Mouse (Mus musculus) C2C12 (cell line): ENCODE data around the gene Olfr1111. TPM values are rescaled to one million over a fixed set of nuclear protein-coding genes. Genes with fewer than 3 reads are reported as not detected.
"Not testable (repeated sequence)": the region's sequence is repeated elsewhere in the genome, so short reads cannot be mapped to it uniquely, and the experiment has no call there.

Source experiments
- H3K27me3 ChIP-seq: one replicate; pipeline ENCODE4 v1.6.1; 2011; ENCODE audit not compliant: control insufficient read depth, insufficient read depth, insufficient read length
- H3K36me3 ChIP-seq: one replicate; pipeline ENCODE4 v1.6.1; 2011; ENCODE audit not compliant: control insufficient read depth, insufficient read depth
- H3K4me3 ChIP-seq: one replicate; pipeline ENCODE4 v1.5.1; 2011; ENCODE audit warnings: mild to moderate bottlenecking, control low read depth; ENCODE audit not compliant: poor library complexity, insufficient read depth, severe bottlenecking
- H3K79me2 ChIP-seq: one replicate; pipeline ENCODE4 v1.6.1; 2011; ENCODE audit not compliant: control insufficient read depth, insufficient read depth
- H3K79me3 ChIP-seq: one replicate; pipeline ENCODE4 v1.6.1; 2011; ENCODE audit warnings: low read depth, control low read depth
- H3ac ChIP-seq: one replicate; pipeline ENCODE3; 2011; ENCODE audit warnings: low read depth; ENCODE audit not compliant: control insufficient read depth, insufficient read length
- CEBPB ChIP-seq: IDR thresholded peaks from one replicate; pipeline ENCODE4 v1.6.1; 2011; ENCODE audit warnings: low read depth, mild to moderate bottlenecking, control low read depth, moderate library complexity
- CTCF ChIP-seq: IDR thresholded peaks from one replicate; pipeline ENCODE4 v1.5.1; 2011; ENCODE audit not compliant: control insufficient read depth, insufficient read depth, insufficient read length
- FOSL1 ChIP-seq: IDR thresholded peaks from one replicate; pipeline ENCODE4 v1.8.0; 2011; ENCODE audit warnings: mild to moderate bottlenecking, low read length; ENCODE audit not compliant: poor library complexity, insufficient read depth, severe bottlenecking
- MAX ChIP-seq: IDR thresholded peaks from one replicate; pipeline ENCODE4 v1.6.1; 2011; ENCODE audit warnings: mild to moderate bottlenecking, control low read depth
- MYOD1 ChIP-seq: IDR thresholded peaks from one replicate; pipeline ENCODE4 v1.6.1; 2011; ENCODE audit warnings: low read depth; ENCODE audit not compliant: control insufficient read depth, insufficient read length
- MYOG ChIP-seq: IDR thresholded peaks from one replicate; pipeline ENCODE4 v1.6.1; 2011; ENCODE audit not compliant: control insufficient read depth, insufficient read length; ENCODE audit errors: extremely low read depth
- USF1 ChIP-seq: IDR thresholded peaks from one replicate; pipeline ENCODE4 v1.6.1; 2011; ENCODE audit warnings: low read depth, mild to moderate bottlenecking, control low read depth, moderate library complexity
- long read RNA-seq, 2 experiments: library from polyadenylated mRNA; unstranded; transcript quantifications; one replicate each; pipeline ENCODE4 v2.0.0; 2019 to 2020
- polyA plus RNA-seq: library from polyadenylated mRNA; unstranded; fragments of >200 nt; fragmentation: generic; extraction: Trizol; gene quantifications from one replicate; pipeline ENCODE4 v1.2.1, GENCODE M21; 2012; ENCODE audit warnings: missing spikeins

The Olfr1111 gene
- polyA plus RNA-seq: not detected
- long read RNA-seq, experiment 1: 0 reads
- long read RNA-seq, experiment 2: 0 reads

DNA sequence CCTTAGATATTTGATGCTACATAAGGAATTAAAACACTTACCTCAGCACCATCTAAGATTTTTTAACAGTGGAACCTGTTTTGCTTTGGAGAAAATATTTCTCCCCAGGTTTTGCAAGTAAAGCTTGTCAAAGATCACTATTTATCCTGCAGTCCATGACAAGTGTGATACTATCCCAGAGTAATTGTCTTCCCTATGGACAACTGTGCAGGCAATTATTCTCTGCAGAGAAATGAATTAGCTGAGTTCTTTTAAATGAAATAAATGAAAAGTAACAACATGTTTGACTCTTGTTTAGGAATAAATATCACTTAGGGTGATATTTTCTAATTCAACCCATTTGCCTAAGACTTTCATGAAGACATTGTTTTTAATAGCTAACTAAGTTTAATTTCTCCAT lies at the start of gene Olfr1111:
Gene Olfr1111 (minus strand): TSS at position 101 of the 400 bp plus-strand sequence.
- Histone ChIP-seq H3ac (no peak within 1 kb of the TSS), H3K4me3 (no peak within 1 kb of the TSS), H3K79me3 (no peaks in the 10 kb centered on the region), H3K79me2 (no peaks in the 10 kb centered on the region), H3K36me3 (no peaks in the 10 kb centered on the region), H3K27me3 (no peaks in the 10 kb centered on the region)
- no peak for TF ChIP-seq CEBPB
- no peak for TF ChIP-seq MAX
- TF ChIP-seq CTCF: no peak
- no peak for TF ChIP-seq FOSL1
- no peak for TF ChIP-seq USF1
- no peak for TF ChIP-seq MYOG
- no peak for TF ChIP-seq MYOD1

DNA sequence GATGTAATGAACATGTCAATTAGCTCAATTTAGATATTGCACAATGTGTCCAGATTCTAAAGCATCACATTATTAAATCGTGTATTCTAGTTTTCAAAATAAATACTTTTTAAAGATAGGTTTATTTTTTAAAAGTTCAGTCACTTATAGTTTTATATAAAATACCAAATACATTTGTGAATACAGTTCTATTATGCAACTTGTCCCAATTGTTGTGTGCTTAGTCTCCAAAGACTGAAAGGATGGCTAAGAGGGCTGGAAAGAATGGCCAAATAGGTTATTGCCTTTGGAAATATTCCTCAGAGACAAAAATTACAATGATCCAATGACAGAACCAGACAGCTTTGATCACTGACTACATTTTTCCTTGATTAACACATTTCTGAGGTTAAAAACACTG lies 35.1 kb upstream of the Olfr1111 start, which contains the start of gene Olfr1112:
Gene Olfr1112 (plus strand): TSS at position 301 of the 400 bp plus-strand sequence.
- TF ChIP-seq FOSL1: no peak
- no peak for TF ChIP-seq MYOD1
- TF ChIP-seq CTCF: no peak
- TF ChIP-seq USF1: no peak
- no peak for TF ChIP-seq MAX
- TF ChIP-seq MYOG: no peak
- no peak for TF ChIP-seq CEBPB
- H3K79me2 ChIP-seq: no peaks in the 10 kb centered on the region
- H3K27me3 ChIP-seq: no peaks in the 10 kb centered on the region
- no peak within 1 kb of the TSS for H3ac ChIP-seq
- H3K4me3 ChIP-seq: no peak within 1 kb of the TSS
- H3K36me3 ChIP-seq: no peaks in the 10 kb centered on the region
- no peaks in the 10 kb centered on the region for H3K79me3 ChIP-seq

DNA sequence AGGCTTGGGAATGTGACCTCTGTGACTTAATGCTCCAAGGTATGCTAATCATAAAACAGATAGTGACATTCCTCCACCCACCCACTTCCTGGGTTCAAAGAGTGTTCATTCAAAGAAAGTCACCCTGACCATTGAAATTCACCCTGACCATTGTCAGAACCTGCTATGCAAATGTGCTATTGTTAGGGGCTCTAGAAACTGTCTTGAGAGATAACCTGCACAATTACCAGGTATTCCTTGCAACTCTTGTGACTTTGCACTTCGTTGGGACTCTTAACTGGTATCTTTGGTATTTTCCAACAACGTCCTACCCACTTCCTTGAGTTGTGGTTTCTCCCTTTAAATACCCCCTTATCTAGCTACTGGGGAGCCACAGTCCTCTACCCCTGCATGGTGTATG lies 15.3 kb upstream of the Olfr1111 start:
- not testable (repeated sequence) for H3K79me3 ChIP-seq, H3ac ChIP-seq, H3K27me3 ChIP-seq, H3K4me3 ChIP-seq, H3K79me2 ChIP-seq, H3K36me3 ChIP-seq

DNA sequence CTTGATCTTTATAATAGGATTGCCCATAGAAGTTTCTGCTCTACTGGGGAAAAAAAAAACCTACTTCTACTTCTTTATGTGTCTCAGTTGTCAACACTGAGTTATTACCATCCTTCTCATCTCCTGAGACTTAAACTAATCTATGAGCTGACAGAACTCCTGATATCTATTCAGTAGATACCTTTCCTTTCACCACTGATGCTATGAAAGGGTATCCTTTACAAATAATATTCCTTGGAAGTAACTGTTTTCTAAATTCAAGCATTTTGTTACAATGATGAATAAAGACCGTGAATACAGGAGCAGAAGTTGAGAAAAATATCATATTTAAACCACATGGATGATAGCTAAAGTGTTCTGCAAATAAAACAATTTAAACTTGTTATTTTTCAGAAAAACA lies 12.2 kb downstream of the Olfr1111 start, which contains the start of gene Olfr1110:
Gene Olfr1110 (minus strand): TSS at position 101 of the 400 bp plus-strand sequence.
- no peaks in the 10 kb centered on the region for H3K27me3 ChIP-seq
- TF ChIP-seq MYOG (no peak), CTCF (no peak), MYOD1 (no peak), MAX (no peak), CEBPB (no peak), USF1 (no peak), FOSL1 (no peak)
- no peaks in the 10 kb centered on the region for H3K36me3 ChIP-seq
- no peaks in the 10 kb centered on the region for H3K79me2 ChIP-seq
- H3K79me3 ChIP-seq: no peaks in the 10 kb centered on the region
- no peak within 1 kb of the TSS for H3ac ChIP-seq
- H3K4me3 ChIP-seq: no peak within 1 kb of the TSS

DNA sequence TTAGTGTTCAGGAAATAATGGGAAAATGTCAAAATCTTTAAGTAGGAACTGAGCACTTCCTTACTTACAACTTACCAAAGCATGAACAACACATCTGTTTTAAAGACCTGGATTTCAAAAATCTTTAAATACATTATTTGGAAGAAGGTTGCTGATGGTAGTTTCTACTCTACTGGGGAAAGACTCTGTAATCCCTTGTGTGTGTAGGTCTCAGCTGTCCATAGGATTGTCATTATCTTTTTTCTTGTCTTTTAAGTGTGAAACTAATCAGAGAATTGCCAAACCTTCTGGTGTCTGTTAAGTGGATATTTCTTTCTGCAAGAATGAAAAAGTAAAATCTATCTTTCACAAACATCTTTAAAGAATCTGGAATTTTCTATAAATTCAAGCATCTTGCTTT lies 38.0 kb downstream of the Olfr1111 start, which contains the start of gene Olfr259:
Gene Olfr259 (minus strand): TSS at position 101 of the 400 bp plus-strand sequence.
- Histone ChIP-seq H3K36me3 (no peaks in the 10 kb centered on the region), H3K79me3 (no peaks in the 10 kb centered on the region), H3K27me3 (no peaks in the 10 kb centered on the region), H3K4me3 (no peak within 1 kb of the TSS), H3ac (no peak within 1 kb of the TSS), H3K79me2 (no peaks in the 10 kb centered on the region)
- TF ChIP-seq MYOG: no peak
- TF ChIP-seq USF1: no peak
- TF ChIP-seq CEBPB: no peak
- TF ChIP-seq MAX: no peak
- no peak for TF ChIP-seq CTCF
- TF ChIP-seq MYOD1: no peak
- no peak for TF ChIP-seq FOSL1

Other genes starting within 250 kb of the Olfr1111 start
- not detected for gene Olfr1098, start 228.1 kb downstream of the Olfr1111 start, polyA plus RNA-seq
- not detected for gene Olfr1099, start 191.9 kb downstream of the Olfr1111 start, polyA plus RNA-seq
- gene Olfr1100, start 172.7 kb downstream of the Olfr1111 start, polyA plus RNA-seq: not detected
- gene Olfr1101, start 161.4 kb downstream of the Olfr1111 start, polyA plus RNA-seq: not detected
- not detected for gene Olfr1102, start 154.2 kb downstream of the Olfr1111 start, polyA plus RNA-seq
- not detected for gene Olfr1104, start 125.5 kb downstream of the Olfr1111 start, polyA plus RNA-seq
- gene Olfr1105, start 116.1 kb downstream of the Olfr1111 start, polyA plus RNA-seq: not detected
- not detected for gene Olfr1106, start 100.4 kb downstream of the Olfr1111 start, polyA plus RNA-seq
- gene Olfr1107, start 76.8 kb downstream of the Olfr1111 start, polyA plus RNA-seq: not detected
- not detected for gene Olfr1109, start 56.6 kb downstream of the Olfr1111 start, polyA plus RNA-seq
- not detected for gene Olfr259, start 38.1 kb downstream of the Olfr1111 start, polyA plus RNA-seq
- not detected for gene Olfr1110, start 12.3 kb downstream of the Olfr1111 start, polyA plus RNA-seq
- not detected for gene Olfr1112, start 35.2 kb upstream of the Olfr1111 start, polyA plus RNA-seq
- not detected for gene Olfr1113, start 56.3 kb upstream of the Olfr1111 start, polyA plus RNA-seq
- not detected for gene Olfr1115, start 95.4 kb upstream of the Olfr1111 start, polyA plus RNA-seq
- gene Olfr1116, start 114.9 kb upstream of the Olfr1111 start, polyA plus RNA-seq: not detected
- gene Olfr1118, start 155.0 kb upstream of the Olfr1111 start, polyA plus RNA-seq: not detected
- not detected for gene Olfr1120, start 202.2 kb upstream of the Olfr1111 start, polyA plus RNA-seq
- not detected for gene Olfr1121, start 217.3 kb upstream of the Olfr1111 start, polyA plus RNA-seq
- gene Olfr1122, start 233.2 kb upstream of the Olfr1111 start, polyA plus RNA-seq: not detected